Mouse (Mus musculus) MEL (cell line): ENCODE data around the gene Syne4.

Source experiments
- MXI1 ChIP-seq: IDR thresholded peaks from 2 replicates; pipeline ENCODE4 v1.6.1; 2011; ENCODE audit warnings: mild to moderate bottlenecking, low read depth, low read length, improper control_type of control experiment
- TBP ChIP-seq: IDR thresholded peaks from 2 replicates; pipeline ENCODE4 v1.8.0; 2011; ENCODE audit warnings: low read depth, low read length, improper control_type of control experiment

DNA sequence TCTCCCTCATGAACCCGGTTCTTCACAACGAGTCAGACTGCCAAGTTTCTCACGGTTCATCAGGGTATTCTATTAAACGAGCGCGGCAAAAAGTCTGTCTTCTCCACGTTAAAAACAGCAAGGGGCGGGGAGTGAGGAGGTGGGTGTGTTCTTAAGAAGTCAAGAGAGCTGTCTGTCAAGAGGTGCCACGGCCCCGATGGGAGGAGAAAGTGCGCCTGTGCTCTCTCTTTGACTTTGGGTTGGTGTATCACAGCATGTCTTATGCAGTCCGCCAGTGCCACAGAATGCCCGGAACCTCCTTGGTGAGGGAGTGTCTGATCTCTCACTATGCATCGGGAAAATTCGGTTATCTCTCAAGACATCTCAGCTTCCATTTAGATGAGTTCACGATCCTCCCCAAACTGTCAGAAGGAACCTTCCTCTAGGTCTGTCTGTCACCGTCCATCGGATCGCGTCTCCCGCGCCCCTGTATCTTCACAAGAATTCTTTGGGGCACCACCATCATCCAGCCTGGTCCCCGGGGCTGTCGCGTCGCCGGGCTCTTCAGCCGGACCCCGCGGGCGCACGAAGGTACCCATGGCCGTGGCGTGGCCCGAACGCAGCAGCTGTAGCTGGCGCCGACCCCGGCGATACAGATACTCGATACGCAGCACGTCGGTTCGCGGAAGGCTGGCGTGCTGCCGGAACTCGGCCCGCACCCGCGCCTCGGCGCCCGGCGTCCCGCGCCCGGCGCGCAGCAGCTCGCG is 7.1 kb downstream of the Syne4 start, which contains the start of gene E130208F15Rik:
- TF ChIP-seq MXI1 (no peak; the same call in 1 of the 2 replicates), TBP (peak; percentile 61; the same call in 1 of the 2 replicates)
